Mouse (Mus musculus) limb, embryonic 14.5 days (tissue): ENCODE measurements around the gene Mgat3. TPM values are rescaled to one million over a fixed set of nuclear protein-coding genes. Genes with fewer than 3 reads are reported as not detected.

ENCODE experiments used
- ATAC-seq: fragments of 200-750 bp; cut with Nextera tagmentation; 2 replicates; pipeline ENCODE4 v1.8.0; 2017; ENCODE audit warnings: low read depth, moderate number of reproducible peaks, moderate TSS enrichment; ENCODE audit not compliant: low FRiP score
- DNase-seq: peaks from one replicate; pipeline ENCODE4 v3.0.0-alpha.2; 2015; ENCODE audit warnings: low spot score
- H3K27ac ChIP-seq: fragments of 300-500 bp; sonication (generic); replicated peaks from 2 replicates; pipeline ENCODE4 v1.5.1; 2014; ENCODE audit warnings: low read depth, mild to moderate bottlenecking, low read length, moderate library complexity, mixed read lengths
- H3K27me3 ChIP-seq: fragments of 300-500 bp; sonication (generic); 2 replicates; pipeline ENCODE4 v1.6.1; 2014; ENCODE audit warnings: low read length, mixed read lengths; ENCODE audit not compliant: control insufficient read depth, insufficient read depth
- H3K36me3 ChIP-seq: fragments of 300-500 bp; sonication (generic); 2 replicates; pipeline ENCODE4 v1.6.1; 2014; ENCODE audit warnings: mild to moderate bottlenecking, low read length, moderate library complexity, mixed read lengths; ENCODE audit not compliant: control insufficient read depth, insufficient read depth
- H3K4me1 ChIP-seq: fragments of 300-500 bp; sonication (generic); 2 replicates; pipeline ENCODE4 v1.6.1; 2014; ENCODE audit warnings: antibody characterized with exemption, low read length, mixed read lengths; ENCODE audit not compliant: control insufficient read depth, insufficient read depth
- H3K4me2 ChIP-seq: fragments of 300-500 bp; sonication (generic); replicated peaks from 2 replicates; pipeline ENCODE4 v1.6.1; 2014; ENCODE audit warnings: low read depth, mild to moderate bottlenecking, low read length, moderate library complexity; ENCODE audit not compliant: severe bottlenecking
- H3K4me3 ChIP-seq: fragments of 300-500 bp; sonication (generic); replicated peaks from 2 replicates; pipeline ENCODE4 v1.5.1; 2014; ENCODE audit warnings: low read length
- H3K9ac ChIP-seq: fragments of 300-500 bp; sonication (generic); 2 replicates; pipeline ENCODE4 v1.6.1; 2014; ENCODE audit warnings: mild to moderate bottlenecking, low read depth, low read length, moderate library complexity; ENCODE audit not compliant: severe bottlenecking
- H3K9me3 ChIP-seq: fragments of 300-500 bp; sonication (generic); 2 replicates; pipeline ENCODE4 v1.6.1; 2016; ENCODE audit warnings: low read length; ENCODE audit not compliant: control insufficient read depth
- POLR2A ChIP-seq: fragments of 200-500 bp; IDR thresholded peaks from 2 replicates; pipeline ENCODE4 v1.8.0; 2012; ENCODE audit warnings: inconsistent platforms, mild to moderate bottlenecking, moderate library complexity, borderline replicate concordance; ENCODE audit not compliant: insufficient read depth, insufficient read length; ENCODE audit errors: extremely low read depth
- WGBS: fragments of 180-500 bp; shearing (Covaris S2); extraction: QIAGEN DNeasy Blood & Tissue Kit; methylation state at CpG from one replicate; pipeline ENCODE4 v1.1.7; 2014; 5-methylcytosine and 5-hydroxymethylcytosine counted together
- polyA plus RNA-seq, 2 experiments: library from polyadenylated mRNA; depleted of rRNA in 1 of 2; stranded (reverse) in 1 of 2; unstranded in 1 of 2; fragments of >200 nt; fragmentation: Nextera tagmentation in 1 of 2; extraction: Ambion mirVana in 1 of 2; gene quantifications; 2 replicates each; pipeline versions ENCODE4 v1.2.1 to v1.2.3; 2012 to 2014

Gene Mgat3
- polyA plus RNA-seq, 2 experiments: 6.7 to 18.1 TPM

- no peaks in the 10 kb centered on the region for H3K27me3 ChIP-seq
- H3K9ac ChIP-seq: no peak overlapping the region
- 97% methylated on average over 1 of the region's 1 CpGs for WGBS
- no peak overlapping the region for H3K4me2 ChIP-seq
- DNase-seq: no peak
- no peak for TF ChIP-seq POLR2A
- no peaks in the 10 kb centered on the region for H3K9me3 ChIP-seq
- no peak overlapping the region for H3K27ac ChIP-seq
- no peak for ATAC-seq
- peaks cover 82% of the 10 kb centered on the region for H3K36me3 ChIP-seq
- H3K4me3 ChIP-seq: no peak overlapping the region
- H3K4me1 ChIP-seq: peaks cover 3% of the 10 kb centered on the region; the same call in 1 of the 2 replicates
Measured at GRCm38 (mm10) chr15:80248596-80248995, 75.1 kb downstream of the Mgat3 start.

- H3K27me3 ChIP-seq: no peaks in the 10 kb centered on the region
- no peaks in the 10 kb centered on the region for H3K9me3 ChIP-seq
- no peak overlapping the region for H3K4me3 ChIP-seq
- peaks cover 11% of the 10 kb centered on the region for H3K4me1 ChIP-seq
- 93% methylated on average over 10 of the region's 10 CpGs for whole genome bisulfite sequencing
- ATAC-seq (no peak), DNase-seq (no peak)
- peaks cover 71% of the 10 kb centered on the region for H3K36me3 ChIP-seq
- no peak overlapping the region for H3K4me2 ChIP-seq
- H3K9ac ChIP-seq: no peak overlapping the region
- TF ChIP-seq POLR2A: no peak
- no peak overlapping the region for H3K27ac ChIP-seq
Measured at GRCm38 (mm10) chr15:80249672-80250071, 76.2 kb downstream of the Mgat3 start.

DNA sequence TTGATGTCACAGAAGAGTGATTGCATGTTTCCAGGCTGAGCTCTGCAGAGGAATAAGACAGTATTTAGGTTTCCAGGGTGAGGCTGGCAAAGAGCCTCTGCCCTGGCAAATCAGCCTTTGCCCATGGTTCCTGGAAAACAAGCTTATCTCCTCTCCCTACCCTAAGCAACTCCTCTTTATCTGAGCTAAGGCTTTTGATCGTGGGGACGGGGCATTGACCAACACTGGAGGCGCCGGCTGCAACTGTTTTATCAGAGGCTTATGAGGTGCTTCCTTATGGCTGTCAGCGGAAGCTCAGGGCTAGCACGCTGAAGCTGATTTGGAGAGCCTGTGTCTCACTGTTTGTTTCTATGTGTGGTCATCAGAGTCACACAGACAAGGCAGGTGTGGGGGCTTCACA lies 77.1 kb downstream of the Mgat3 start:
- H3K36me3 ChIP-seq: peaks cover 66% of the 10 kb centered on the region
- 92% methylated on average over 6 of the region's 6 CpGs for WGBS
- H3K27ac ChIP-seq: no peak overlapping the region
- no peak for TF ChIP-seq POLR2A
- no peak overlapping the region for H3K4me3 ChIP-seq
- ATAC-seq: no peak
- H3K9me3 ChIP-seq: no peaks in the 10 kb centered on the region
- H3K4me2 ChIP-seq: no peak overlapping the region
- no peak overlapping the region for H3K9ac ChIP-seq
- DNase-seq: no peak
- H3K4me1 ChIP-seq: peaks cover 11% of the 10 kb centered on the region
- H3K27me3 ChIP-seq: no peaks in the 10 kb centered on the region

DNA sequence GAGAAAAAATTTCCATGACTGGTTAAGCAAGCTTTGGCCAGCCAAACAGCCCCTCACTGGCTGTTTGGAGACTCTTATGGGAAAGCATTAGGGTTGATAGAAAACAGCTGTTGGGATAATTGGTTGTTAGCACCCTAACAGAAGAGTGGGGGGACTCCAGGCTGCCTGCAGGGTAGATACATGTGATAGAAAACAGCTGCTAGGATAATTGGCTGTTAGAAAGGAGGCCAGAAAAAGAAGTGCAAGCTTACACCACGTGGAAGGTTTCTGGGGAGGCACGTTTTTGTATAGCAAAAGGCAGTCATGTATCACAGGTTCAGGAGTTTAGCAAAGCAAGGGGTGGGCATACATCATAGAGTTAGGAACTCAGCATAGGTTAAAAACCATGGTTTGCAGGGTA lies 80.0 kb downstream of the Mgat3 start:
- Histone ChIP-seq H3K4me1 (peaks cover 30% of the 10 kb centered on the region), H3K27me3 (no peaks in the 10 kb centered on the region), H3K9me3 (no peaks in the 10 kb centered on the region), H3K4me2 (no peak overlapping the region; the same call in 1 of the 2 replicates), H3K36me3 (peaks cover 62% of the 10 kb centered on the region), H3K9ac (no peak overlapping the region), H3K4me3 (no peak overlapping the region), H3K27ac (peak overlapping the region; percentile 96)
- peak; percentile 73 for DNase-seq
- WGBS: 4% methylated on average over 2 of the region's 2 CpGs
- ATAC-seq: no peak
- TF ChIP-seq POLR2A: no peak

GRCm38 (mm10) chr15:80254207-80254606 lies 80.7 kb downstream of the Mgat3 start:
- no peaks in the 10 kb centered on the region for H3K27me3 ChIP-seq
- H3K9ac ChIP-seq: peak overlapping the region; percentile 60
- peaks cover 61% of the 10 kb centered on the region for H3K36me3 ChIP-seq
- peak overlapping the region; percentile 89 for H3K4me2 ChIP-seq
- H3K4me3 ChIP-seq: peak overlapping the region; percentile 97
- TF ChIP-seq POLR2A: no peak
- 22% methylated on average over 6 of the region's 6 CpGs for WGBS
- ATAC-seq (no peak), DNase-seq (peak; percentile 67)
- H3K9me3 ChIP-seq: no peaks in the 10 kb centered on the region
- H3K4me1 ChIP-seq: peaks cover 30% of the 10 kb centered on the region
- peak overlapping the region; percentile 96 for H3K27ac ChIP-seq
